Mouse (Mus musculus): ENCODE measurements around the gene Tead1. TPM values are rescaled to one million over a fixed set of nuclear protein-coding genes. Genes with fewer than 3 reads are reported as not detected.

Gene Tead1
- polyA plus RNA-seq, 1 experiment from 2014 or later: 1.5 TPM

- no peak overlapping the region for H3K9ac ChIP-seq (ENCODE audit: low read depth, low read length)
- H3K9me3 ChIP-seq (replicated peaks; ENCODE audit: control insufficient read depth, low read length): no peaks in the 10 kb centered on the region
- H3K27ac ChIP-seq (ENCODE audit: low read length): no peak overlapping the region
- no peak overlapping the region for H3K4me2 ChIP-seq (ENCODE audit: low read depth, low read length)
- no peak for ATAC-seq (ENCODE audit: low read depth)
- 61% methylated on average over 5 of the region's 5 CpGs for WGBS (ENCODE audit: insufficient replicate concordance)
- no peaks in the 10 kb centered on the region for H3K27me3 ChIP-seq (ENCODE audit: control insufficient read depth, insufficient read depth, low read depth, low read length)
- no peaks in the 10 kb centered on the region for H3K36me3 ChIP-seq (ENCODE audit: control insufficient read depth, insufficient read depth)
- no peak overlapping the region for H3K4me3 ChIP-seq (ENCODE audit: low read depth, low read length)
- no peaks in the 10 kb centered on the region for H3K4me1 ChIP-seq (ENCODE audit: control insufficient read depth, low read depth, low read length)
Observed at GRCm38 (mm10) chr7:112906848-112907247, 227.7 kb downstream of the Tead1 start.

- WGBS (ENCODE audit: insufficient replicate concordance): 63% methylated on average over 2 of the region's 2 CpGs
- Histone ChIP-seq H3K36me3 (ENCODE audit: control insufficient read depth, insufficient read depth) (no peaks in the 10 kb centered on the region), H3K4me1 (ENCODE audit: control insufficient read depth, low read depth, low read length) (no peaks in the 10 kb centered on the region), H3K4me3 (ENCODE audit: low read depth, low read length) (no peak overlapping the region), H3K9ac (ENCODE audit: low read depth, low read length) (no peak overlapping the region), H3K4me2 (ENCODE audit: low read depth, low read length) (no peak overlapping the region), H3K9me3 (replicated peaks; ENCODE audit: control insufficient read depth, low read length) (no peaks in the 10 kb centered on the region), H3K27me3 (ENCODE audit: control insufficient read depth, insufficient read depth, low read depth, low read length) (no peaks in the 10 kb centered on the region), H3K27ac (ENCODE audit: low read length) (no peak overlapping the region)
- no peak for ATAC-seq (ENCODE audit: low read depth)
Observed at GRCm38 (mm10) chr7:112907468-112907867, 228.3 kb downstream of the Tead1 start.

DNA sequence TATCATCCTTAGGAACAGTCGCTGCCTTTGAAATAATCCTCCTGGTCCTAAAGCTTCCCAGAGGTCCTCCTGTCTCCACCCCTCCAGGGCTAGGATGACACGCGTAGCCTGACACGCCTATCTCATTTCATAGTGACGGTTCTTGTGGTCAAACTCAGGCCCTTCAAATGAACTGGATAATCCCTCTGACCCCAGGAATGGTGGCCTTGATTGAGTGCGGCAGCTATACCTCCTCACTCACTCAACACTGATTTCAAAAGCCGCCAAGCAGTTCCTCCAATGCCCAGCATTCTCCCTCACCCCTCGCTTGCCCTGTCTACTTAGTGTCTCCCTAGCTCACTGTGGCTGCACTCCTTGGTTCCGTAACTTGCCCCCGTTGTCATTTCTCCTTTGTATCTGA is 230.0 kb downstream of the Tead1 start:
- Histone ChIP-seq H3K27me3 (ENCODE audit: control insufficient read depth, insufficient read depth, low read depth, low read length) (no peaks in the 10 kb centered on the region), H3K4me3 (ENCODE audit: low read depth, low read length) (no peak overlapping the region), H3K36me3 (ENCODE audit: control insufficient read depth, insufficient read depth) (no peaks in the 10 kb centered on the region), H3K9me3 (replicated peaks; ENCODE audit: control insufficient read depth, low read length) (no peaks in the 10 kb centered on the region), H3K4me2 (ENCODE audit: low read depth, low read length) (no peak overlapping the region), H3K9ac (ENCODE audit: low read depth, low read length) (no peak overlapping the region), H3K27ac (ENCODE audit: low read length) (no peak overlapping the region), H3K4me1 (ENCODE audit: control insufficient read depth, low read depth, low read length) (no peaks in the 10 kb centered on the region)
- WGBS (ENCODE audit: insufficient replicate concordance): 65% methylated on average over 10 of the region's 10 CpGs
- no peak for ATAC-seq (ENCODE audit: low read depth)

DNA sequence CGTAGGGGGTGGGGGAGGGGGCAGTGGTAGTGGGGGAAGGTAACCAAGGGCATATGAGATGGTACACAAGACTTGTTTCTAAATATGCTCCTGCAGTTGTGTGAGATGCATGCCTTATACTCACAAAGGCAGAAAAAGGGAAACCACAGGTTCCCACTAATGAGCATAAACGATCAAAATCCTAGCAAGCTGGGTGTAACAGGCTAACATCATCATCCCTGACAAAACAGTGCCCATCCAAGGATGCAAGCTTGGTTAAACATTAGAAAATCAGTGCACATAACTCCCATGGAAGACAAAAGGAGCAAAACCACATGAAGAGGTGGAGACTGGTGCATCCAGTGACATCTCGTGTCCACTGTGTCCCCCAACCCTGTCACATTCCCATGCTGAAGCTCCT is 233.9 kb downstream of the Tead1 start:
- Histone ChIP-seq H3K4me3 (ENCODE audit: low read depth, low read length) (no peak overlapping the region), H3K27ac (ENCODE audit: low read length) (no peak overlapping the region), H3K4me1 (ENCODE audit: control insufficient read depth, low read depth, low read length) (no peaks in the 10 kb centered on the region), H3K27me3 (ENCODE audit: control insufficient read depth, insufficient read depth, low read depth, low read length) (no peaks in the 10 kb centered on the region; the same call in 1 of the 2 replicates), H3K9ac (ENCODE audit: low read depth, low read length) (no peak overlapping the region), H3K9me3 (replicated peaks; ENCODE audit: control insufficient read depth, low read length) (no peaks in the 10 kb centered on the region), H3K36me3 (ENCODE audit: control insufficient read depth, insufficient read depth) (no peaks in the 10 kb centered on the region), H3K4me2 (ENCODE audit: low read depth, low read length) (no peak overlapping the region)
- WGBS (ENCODE audit: insufficient replicate concordance): 59% methylated on average over 3 of the region's 3 CpGs
- ATAC-seq (ENCODE audit: low read depth): no peak

- H3K36me3 ChIP-seq (ENCODE audit: control insufficient read depth, insufficient read depth): no peaks in the 10 kb centered on the region
- ATAC-seq (ENCODE audit: low read depth): no peak
- no peak overlapping the region for H3K9ac ChIP-seq (ENCODE audit: low read depth, low read length)
- H3K27me3 ChIP-seq (ENCODE audit: control insufficient read depth, insufficient read depth, low read depth, low read length): no peaks in the 10 kb centered on the region; the same call in 1 of the 2 replicates
- WGBS (ENCODE audit: insufficient replicate concordance): 66% methylated on average over 4 of the region's 4 CpGs
- no peak overlapping the region for H3K4me3 ChIP-seq (ENCODE audit: low read depth, low read length)
- no peaks in the 10 kb centered on the region for H3K4me1 ChIP-seq (ENCODE audit: control insufficient read depth, low read depth, low read length)
- H3K27ac ChIP-seq (ENCODE audit: low read length): no peak overlapping the region
- H3K4me2 ChIP-seq (ENCODE audit: low read depth, low read length): no peak overlapping the region
- H3K9me3 ChIP-seq (replicated peaks; ENCODE audit: control insufficient read depth, low read length): no peaks in the 10 kb centered on the region
Observed at GRCm38 (mm10) chr7:112915571-112915970, 236.5 kb downstream of the Tead1 start.

DNA sequence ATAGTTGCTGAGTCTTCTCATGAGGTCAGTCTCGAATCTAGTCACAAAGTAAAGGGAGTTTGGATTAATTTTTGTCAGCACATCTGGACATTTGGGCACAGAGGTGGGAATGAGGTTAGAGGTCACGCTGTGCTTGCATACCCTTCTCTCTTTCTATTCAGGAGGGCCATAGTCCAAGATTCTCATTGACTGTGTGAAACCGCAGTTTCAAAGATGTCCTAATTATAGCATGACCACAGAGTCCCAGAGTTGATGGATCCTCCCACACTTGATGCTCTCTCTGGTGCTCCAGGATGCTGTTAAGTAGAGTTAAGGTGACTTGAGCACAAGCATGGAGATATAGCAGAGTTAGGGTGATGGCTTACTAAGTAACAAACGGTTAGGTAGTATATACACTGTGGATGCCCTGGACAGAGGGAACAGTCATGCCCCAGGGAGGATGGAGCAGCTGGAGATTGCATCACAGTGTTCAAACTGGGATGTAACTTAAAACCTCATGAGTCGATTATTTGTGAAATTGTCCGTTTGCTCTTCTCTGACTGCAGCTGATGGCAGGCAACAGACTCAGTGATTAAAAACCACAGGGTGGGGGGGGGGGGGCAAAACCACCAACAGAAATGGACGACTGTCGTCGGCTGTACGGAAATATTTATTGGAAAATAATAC is 238.6 kb downstream of the Tead1 start:
- no peak for ATAC-seq (ENCODE audit: low read depth)

GRCm38 (mm10) chr7:112918279-112918991 is 239.3 kb downstream of the Tead1 start:
- no peak for ATAC-seq (ENCODE audit: low read depth)
- Histone ChIP-seq H3K9ac (ENCODE audit: low read depth, low read length) (no peak overlapping the region), H3K27ac (ENCODE audit: low read length) (no peak overlapping the region), H3K9me3 (replicated peaks; ENCODE audit: control insufficient read depth, low read length) (no peaks in the 10 kb centered on the region), H3K4me2 (ENCODE audit: low read depth, low read length) (no peak overlapping the region), H3K27me3 (ENCODE audit: control insufficient read depth, insufficient read depth, low read depth, low read length) (no peaks in the 10 kb centered on the region; the same call in 1 of the 2 replicates), H3K4me1 (ENCODE audit: control insufficient read depth, low read depth, low read length) (no peaks in the 10 kb centered on the region), H3K36me3 (ENCODE audit: control insufficient read depth, insufficient read depth) (no peaks in the 10 kb centered on the region), H3K4me3 (ENCODE audit: low read depth, low read length) (no peak overlapping the region)
- 50% methylated on average over 22 of the region's 22 CpGs for WGBS (ENCODE audit: insufficient replicate concordance)

More for the DNA sequence above, 238.6 kb downstream of the Tead1 start:
- 36% methylated on average over 10 of the region's 10 CpGs for WGBS (ENCODE audit: insufficient replicate concordance)
- H3K9ac ChIP-seq (ENCODE audit: low read depth, low read length): no peak overlapping the region
- no peak overlapping the region for H3K4me2 ChIP-seq (ENCODE audit: low read depth, low read length)
- H3K27me3 ChIP-seq (ENCODE audit: control insufficient read depth, insufficient read depth, low read depth, low read length): no peaks in the 10 kb centered on the region; the same call in 1 of the 2 replicates
- H3K4me3 ChIP-seq (ENCODE audit: low read depth, low read length): no peak overlapping the region
- no peaks in the 10 kb centered on the region for H3K9me3 ChIP-seq (replicated peaks; ENCODE audit: control insufficient read depth, low read length)
- H3K4me1 ChIP-seq (ENCODE audit: control insufficient read depth, low read depth, low read length): no peaks in the 10 kb centered on the region
- H3K36me3 ChIP-seq (ENCODE audit: control insufficient read depth, insufficient read depth): no peaks in the 10 kb centered on the region
- no peak overlapping the region for H3K27ac ChIP-seq (ENCODE audit: low read length)

GRCm38 (mm10) chr7:112919845-112920244 is 240.7 kb downstream of the Tead1 start:
- H3K4me2 ChIP-seq (ENCODE audit: low read depth, low read length): no peak overlapping the region
- H3K27me3 ChIP-seq (ENCODE audit: control insufficient read depth, insufficient read depth, low read depth, low read length): no peaks in the 10 kb centered on the region; the same call in 1 of the 2 replicates
- WGBS (ENCODE audit: insufficient replicate concordance): under 1% methylated on average over 4 of the region's 4 CpGs
- no peaks in the 10 kb centered on the region for H3K4me1 ChIP-seq (ENCODE audit: control insufficient read depth, low read depth, low read length)
- no peak for ATAC-seq (ENCODE audit: low read depth)
- H3K9me3 ChIP-seq (replicated peaks; ENCODE audit: control insufficient read depth, low read length): no peaks in the 10 kb centered on the region
- H3K9ac ChIP-seq (ENCODE audit: low read depth, low read length): no peak overlapping the region
- H3K4me3 ChIP-seq (ENCODE audit: low read depth, low read length): no peak overlapping the region
- no peak overlapping the region for H3K27ac ChIP-seq (ENCODE audit: low read length)
- H3K36me3 ChIP-seq (ENCODE audit: control insufficient read depth, insufficient read depth): no peaks in the 10 kb centered on the region

DNA sequence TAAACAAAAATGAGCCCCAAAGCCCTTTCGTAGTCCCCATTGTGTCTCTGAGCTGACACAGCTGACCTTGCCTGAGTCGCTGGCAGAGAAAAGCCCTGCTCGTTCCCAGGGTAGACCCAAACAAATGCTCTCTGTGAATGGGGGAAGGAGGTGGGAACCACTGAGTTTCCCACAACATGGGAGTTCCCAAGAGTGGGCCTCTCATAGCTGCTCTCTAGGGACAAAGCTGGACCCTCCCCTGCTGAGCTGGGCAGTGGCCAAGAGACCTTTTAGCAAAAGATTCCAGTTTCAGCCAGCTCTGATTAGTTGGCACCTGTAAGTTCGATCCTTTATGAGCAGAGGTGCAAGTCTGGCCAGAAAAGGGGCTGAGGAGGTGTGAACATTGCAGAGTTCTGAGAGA is 243.7 kb downstream of the Tead1 start:
- H3K9ac ChIP-seq (ENCODE audit: low read depth, low read length): no peak overlapping the region
- no peak overlapping the region for H3K4me2 ChIP-seq (ENCODE audit: low read depth, low read length)
- H3K4me3 ChIP-seq (ENCODE audit: low read depth, low read length): no peak overlapping the region
- H3K27ac ChIP-seq (ENCODE audit: low read length): no peak overlapping the region
- H3K36me3 ChIP-seq (ENCODE audit: control insufficient read depth, insufficient read depth): no peaks in the 10 kb centered on the region
- H3K4me1 ChIP-seq (ENCODE audit: control insufficient read depth, low read depth, low read length): no peaks in the 10 kb centered on the region
- H3K9me3 ChIP-seq (replicated peaks; ENCODE audit: control insufficient read depth, low read length): no peaks in the 10 kb centered on the region
- no peaks in the 10 kb centered on the region for H3K27me3 ChIP-seq (ENCODE audit: control insufficient read depth, insufficient read depth, low read depth, low read length)
- no peak for ATAC-seq (ENCODE audit: low read depth)
- WGBS (ENCODE audit: insufficient replicate concordance): 37% methylated on average over 4 of the region's 4 CpGs
